32 mouse cellular contexts compared by ENCODE assay signal in genomic region chr8:92760933-92761332, GRCm38 (mm10).
"Had no signal": no experiment of that assay in that cellular context is flagged by ENCODE, and none has a peak within 500 bp of the region (broad histone marks: within the 10 kb centered on the region; RNA-seq: fewer than 3 reads in every experiment).

No protein-coding gene starts in this region.

- H3K4me2 ChIP-seq: hindbrain, embryonic 13.5 days; hindbrain, embryonic 14.5 days; hindbrain, embryonic 15.5 days had no signal

- H3K27ac ChIP-seq: heart, embryonic 13.5 days; heart, embryonic 15.5 days; hindbrain, embryonic 12.5 days; hindbrain, embryonic 13.5 days; hindbrain, embryonic 14.5 days; hindbrain, embryonic 15.5 days; hindbrain, postnatal 0 days; intestine, embryonic 15.5 days; kidney, postnatal 0 days; layer of hippocampus, adult 2 months; left cerebral cortex, adult 2 months had no signal

- H3K27me3 ChIP-seq: heart, embryonic 12.5 days; heart, embryonic 13.5 days; heart, embryonic 15.5 days; intestine, embryonic 15.5 days had no signal

- H3K9ac ChIP-seq: heart, embryonic 12.5 days; heart, embryonic 13.5 days; heart, embryonic 15.5 days; hindbrain, embryonic 12.5 days; hindbrain, embryonic 13.5 days; hindbrain, embryonic 14.5 days; hindbrain, embryonic 15.5 days; intestine, embryonic 15.5 days had no signal

- H3K4me3 ChIP-seq: heart, embryonic 12.5 days; heart, embryonic 13.5 days; heart, embryonic 15.5 days; hindbrain, embryonic 10.5 days; hindbrain, embryonic 12.5 days; hindbrain, embryonic 13.5 days; hindbrain, embryonic 15.5 days; intestine, embryonic 15.5 days; layer of hippocampus, adult 2 months; left cerebral cortex, adult 2 months had no signal

- H3K9me3 ChIP-seq: heart, embryonic 10.5 days; heart, embryonic 15.5 days; hindbrain, embryonic 12.5 days; hindbrain, embryonic 15.5 days; intestine, embryonic 15.5 days had no signal

- H3K36me3 ChIP-seq: heart, embryonic 10.5 days; heart, embryonic 12.5 days; heart, embryonic 13.5 days; heart, embryonic 15.5 days; hindbrain, embryonic 10.5 days; hindbrain, embryonic 12.5 days; hindbrain, embryonic 13.5 days; hindbrain, embryonic 15.5 days; intestine, embryonic 15.5 days had no signal

- DNase-seq: heart, postnatal 10 days; heart, postnatal 14 days; heart, postnatal 36 days; heart, postnatal 4 days; kidney, adult 11 months; kidney, adult 18-20 months; kidney, adult 2 months; kidney, adult 8-10 months; kidney, postnatal 10 days; kidney, postnatal 14 days; kidney, postnatal 25 days; kidney, postnatal 36 days; layer of hippocampus, adult 9-11 months; layer of hippocampus, postnatal 36 days had no signal

- ATAC-seq: hindbrain, embryonic 16.5 days; hindbrain, postnatal 0 days; inflammation-experienced regulatory T-cells, adult 6 months; intestine, embryonic 15.5 days; intestine, embryonic 16.5 days; intestine, postnatal 0 days had no signal

- H3K4me1 ChIP-seq: intestine, embryonic 15.5 days had no signal
